Mouse (Mus musculus) spleen, postnatal 10 days (tissue): ENCODE measurements around the gene Grb10.

Experiments used
- DNase-seq, 2 experiments: peaks; one replicate each; pipeline ENCODE4 v3.0.0; 2021 to 2022; ENCODE audit warnings: low spot score in 2 of 2

The Grb10 gene

DNA sequence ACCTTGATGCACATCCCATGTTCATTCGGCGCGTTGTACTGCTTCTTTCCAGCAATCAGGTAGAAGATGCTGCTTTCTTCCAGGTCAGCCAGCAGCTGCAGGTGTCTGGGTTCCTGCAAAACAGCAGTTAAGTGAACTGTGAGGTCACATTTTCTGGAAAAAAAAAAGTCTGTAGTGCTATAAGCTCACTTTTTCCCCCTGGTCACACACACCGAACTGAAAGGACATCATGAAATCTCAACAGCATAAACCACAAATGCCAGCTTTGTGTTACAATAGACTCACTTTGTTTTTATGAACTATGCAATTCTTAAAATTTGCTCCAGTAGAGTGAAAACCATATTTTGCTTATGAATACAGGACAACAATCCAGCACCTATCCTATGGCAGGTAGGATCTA is 93.7 kb downstream of the Grb10 start:
- no peak for DNase-seq

DNA sequence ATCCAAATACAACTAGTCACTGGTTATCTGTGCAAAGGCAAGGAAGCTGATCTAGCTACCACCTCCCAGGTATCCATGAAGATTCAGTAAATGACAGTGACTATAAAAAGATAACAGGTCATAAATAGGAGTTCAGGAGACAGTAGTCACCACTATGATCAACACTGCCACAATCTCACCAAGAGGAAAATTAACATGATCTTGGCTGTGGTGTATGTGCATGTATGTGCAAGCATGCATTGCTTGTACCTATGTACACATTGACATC is 94.5 kb downstream of the Grb10 start:
- no peak for DNase-seq

DNA sequence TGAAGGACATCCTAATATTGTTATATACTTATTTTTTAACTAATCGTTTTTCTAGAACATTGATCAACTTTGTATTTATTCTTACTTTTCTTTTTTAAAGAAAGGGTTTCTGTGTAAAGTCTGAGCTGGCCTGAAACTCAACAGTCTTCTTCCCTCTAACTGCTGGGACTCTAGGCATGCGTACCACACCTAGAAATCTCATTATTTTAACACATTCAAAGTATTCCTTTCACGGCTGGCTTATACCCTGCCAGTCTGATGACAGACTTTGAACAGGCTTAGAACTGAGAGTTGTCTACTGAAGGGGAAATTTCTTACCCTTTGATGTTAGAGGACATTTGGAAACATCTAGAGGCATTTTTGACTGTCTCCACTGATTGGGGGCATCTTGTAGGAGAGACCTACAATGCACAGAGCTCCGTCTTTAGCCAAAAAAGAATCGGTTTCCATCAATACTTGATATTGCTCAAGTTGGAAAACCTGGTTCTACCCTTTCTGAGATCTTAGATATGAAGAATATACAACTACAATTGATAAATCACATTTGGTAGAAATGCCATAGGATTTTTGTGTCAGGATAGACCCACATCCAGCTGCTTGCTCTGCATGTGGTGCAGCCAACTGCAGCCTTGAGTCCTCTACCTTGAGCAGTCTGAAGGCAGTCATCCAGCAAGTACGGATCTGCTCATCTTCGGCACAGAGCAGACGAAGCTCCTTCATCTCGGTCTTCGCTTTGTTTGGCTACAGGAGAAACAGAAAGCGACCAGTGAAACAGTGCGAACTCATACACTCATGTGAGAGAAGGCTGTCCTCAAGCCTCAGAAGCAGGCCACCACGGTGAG is 95.0 kb downstream of the Grb10 start:
- DNase-seq = no peak

DNA sequence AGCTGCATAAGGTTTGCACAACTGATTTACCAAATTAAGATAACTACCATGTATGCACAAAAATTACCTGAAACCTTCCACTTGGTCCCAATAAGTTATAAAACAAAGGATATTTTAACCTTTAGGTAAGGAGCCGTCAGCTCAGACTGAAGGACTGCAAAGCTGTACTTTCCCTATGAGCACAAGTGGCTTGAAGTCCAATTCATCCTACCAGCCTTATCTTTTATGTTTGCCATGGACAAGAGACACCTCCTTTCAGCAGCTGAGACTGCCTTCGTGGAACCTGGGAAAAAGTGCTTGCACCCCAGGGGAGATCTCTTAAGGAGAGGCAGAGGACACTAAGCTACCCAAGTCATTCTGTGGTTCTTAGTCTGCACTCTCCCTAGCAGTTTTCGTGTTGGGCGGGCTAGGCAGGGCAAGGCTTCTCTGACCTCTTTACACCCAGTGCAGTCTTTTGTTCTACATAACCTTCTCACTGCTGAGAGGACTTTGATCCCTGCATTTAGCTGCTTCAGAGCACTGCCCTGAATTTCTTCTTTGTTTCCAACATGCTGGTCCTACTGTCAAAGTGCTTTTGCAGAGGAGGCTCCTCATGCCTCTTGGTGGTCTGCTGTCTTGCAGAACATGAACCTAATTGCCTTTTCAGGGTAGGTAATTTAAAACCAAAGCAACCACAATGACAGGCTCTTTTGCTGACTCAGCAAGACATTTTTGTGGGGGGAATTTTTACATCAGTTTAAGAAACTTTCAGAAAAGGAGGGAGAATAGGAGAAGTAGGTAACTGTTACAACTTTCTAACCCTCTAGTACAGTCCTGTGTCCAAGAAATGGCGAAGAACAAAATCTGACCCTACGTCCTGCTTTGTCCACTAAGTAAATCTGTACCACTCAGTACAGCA is 95.9 kb downstream of the Grb10 start:
- no peak for DNase-seq

DNA sequence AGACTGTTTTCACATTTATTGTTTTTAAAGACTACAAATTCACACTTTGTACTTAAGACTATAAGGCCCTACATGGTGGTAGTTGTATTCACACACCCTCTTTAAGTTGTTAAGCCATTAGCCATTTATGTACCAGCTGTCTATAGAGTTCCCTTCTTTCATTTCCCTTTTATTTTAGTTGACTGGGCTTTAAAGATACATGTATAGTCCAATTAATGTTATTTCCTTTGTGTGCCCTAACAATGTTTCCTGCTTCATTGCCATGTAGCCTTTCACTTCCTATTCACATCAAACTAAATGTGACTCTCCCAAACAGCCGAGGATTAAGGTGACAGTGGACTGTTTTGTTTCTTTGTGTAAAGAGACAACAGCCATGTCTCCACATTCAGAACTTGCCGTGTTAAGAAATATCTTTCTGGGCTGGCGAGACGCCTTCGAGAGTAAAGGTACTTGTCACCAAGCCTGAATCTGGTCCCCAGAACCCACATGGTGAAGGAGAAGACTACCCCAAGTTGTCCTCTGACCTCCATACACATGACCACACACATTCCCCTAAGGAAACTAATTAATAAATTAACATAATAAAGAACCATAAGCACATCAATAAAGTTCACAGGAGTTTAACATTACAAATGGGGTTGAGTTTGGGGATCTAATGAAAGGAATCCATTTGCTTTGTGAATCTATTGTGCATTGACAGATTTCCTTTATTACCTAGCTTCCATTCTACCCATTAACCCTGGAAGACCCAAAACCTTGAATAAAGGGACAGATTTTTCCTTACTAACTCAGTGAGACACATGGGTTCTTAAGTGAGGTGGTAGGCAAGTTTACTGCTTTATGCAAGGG is 97.4 kb downstream of the Grb10 start:
- DNase-seq = no peak

DNA sequence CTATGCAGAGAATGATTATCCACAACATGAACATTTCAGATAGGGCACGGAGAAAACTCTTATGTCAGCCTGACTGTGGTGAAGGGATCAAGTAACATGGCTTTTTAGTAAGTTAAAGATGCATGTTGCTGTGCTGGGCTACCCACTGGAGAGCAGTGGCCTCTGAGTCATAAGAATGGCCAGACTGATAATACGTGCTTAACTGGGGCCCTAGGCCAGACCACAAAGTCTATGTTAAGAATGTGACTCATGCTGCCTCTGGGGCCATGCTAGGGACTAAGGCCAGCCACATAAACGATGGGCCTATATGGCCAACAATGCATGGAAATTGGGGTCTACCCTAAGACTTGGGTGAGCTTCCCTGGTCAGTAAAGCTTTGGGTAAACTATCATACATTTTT is 98.9 kb downstream of the Grb10 start:
- DNase-seq = no peak

DNA sequence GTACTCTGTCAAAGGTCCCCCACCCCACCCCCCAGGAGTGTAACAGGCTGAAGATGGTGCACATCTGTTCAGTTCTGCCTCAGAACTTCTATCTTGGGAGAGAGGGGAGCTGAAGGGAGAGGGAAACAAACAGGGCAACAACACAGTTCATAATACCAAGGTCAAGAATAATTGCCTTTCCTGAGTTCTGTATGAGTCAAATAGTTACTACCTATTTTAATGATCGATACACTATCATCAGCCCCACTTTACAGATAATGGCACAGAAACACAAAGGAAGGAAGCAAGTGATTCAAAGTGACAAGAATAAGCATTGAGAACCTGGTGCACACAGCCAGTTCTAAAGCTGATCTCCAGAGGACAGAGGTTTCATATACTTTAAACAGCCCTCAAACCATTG is 99.9 kb downstream of the Grb10 start:
- no peak for DNase-seq

DNA sequence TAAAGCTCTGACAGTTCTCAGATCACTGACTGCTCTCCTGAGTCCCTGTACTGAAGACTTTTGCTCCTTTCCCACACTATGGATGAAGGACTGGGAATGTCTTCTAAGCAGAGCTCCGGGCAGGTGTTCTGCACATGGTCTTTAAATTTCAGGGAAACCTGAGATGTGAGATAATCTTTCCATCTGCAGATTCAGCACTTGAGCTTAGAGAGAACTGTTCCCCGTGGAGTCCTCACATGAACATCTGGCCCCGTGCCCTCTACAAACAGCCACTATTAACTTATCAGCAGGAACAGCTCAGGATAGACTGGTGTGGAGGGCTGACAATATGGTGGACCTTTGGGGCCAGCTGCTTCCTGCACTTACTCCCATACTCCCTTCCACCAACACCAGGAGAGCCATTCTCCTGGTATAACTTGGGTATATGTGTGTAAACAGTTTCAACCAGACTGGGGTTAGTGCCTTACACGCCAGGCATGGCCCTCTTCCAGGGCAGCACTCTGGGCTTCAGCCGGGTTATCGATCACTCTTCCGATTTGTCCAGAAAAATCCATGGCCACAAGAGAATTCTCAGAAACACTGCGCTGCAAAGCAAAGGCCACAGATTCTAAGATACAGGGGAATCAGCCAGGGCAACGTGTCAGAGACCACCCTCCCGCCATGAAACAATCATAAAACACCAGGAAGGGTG is 101.0 kb downstream of the Grb10 start:
- DNase-seq = no peak

DNA sequence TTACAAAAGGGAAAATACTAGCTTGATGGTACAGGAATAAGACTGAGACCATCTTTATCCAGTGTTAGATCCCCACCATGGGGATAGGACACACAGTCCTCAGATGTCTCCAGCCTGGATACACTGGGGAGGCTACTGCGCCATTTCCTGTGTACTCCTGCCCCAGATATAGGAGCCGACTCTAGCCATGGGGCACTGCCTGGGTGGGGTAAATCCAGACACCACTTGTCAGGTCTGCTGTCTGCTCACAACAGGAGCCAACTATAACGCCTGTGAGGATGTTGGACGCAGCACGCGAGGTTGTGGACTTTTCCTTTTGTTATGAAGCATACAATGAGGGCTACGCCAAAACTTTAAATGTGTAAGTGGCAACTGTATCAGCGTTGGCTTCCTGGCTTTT is 103.7 kb downstream of the Grb10 start:
- no peak for DNase-seq

DNA sequence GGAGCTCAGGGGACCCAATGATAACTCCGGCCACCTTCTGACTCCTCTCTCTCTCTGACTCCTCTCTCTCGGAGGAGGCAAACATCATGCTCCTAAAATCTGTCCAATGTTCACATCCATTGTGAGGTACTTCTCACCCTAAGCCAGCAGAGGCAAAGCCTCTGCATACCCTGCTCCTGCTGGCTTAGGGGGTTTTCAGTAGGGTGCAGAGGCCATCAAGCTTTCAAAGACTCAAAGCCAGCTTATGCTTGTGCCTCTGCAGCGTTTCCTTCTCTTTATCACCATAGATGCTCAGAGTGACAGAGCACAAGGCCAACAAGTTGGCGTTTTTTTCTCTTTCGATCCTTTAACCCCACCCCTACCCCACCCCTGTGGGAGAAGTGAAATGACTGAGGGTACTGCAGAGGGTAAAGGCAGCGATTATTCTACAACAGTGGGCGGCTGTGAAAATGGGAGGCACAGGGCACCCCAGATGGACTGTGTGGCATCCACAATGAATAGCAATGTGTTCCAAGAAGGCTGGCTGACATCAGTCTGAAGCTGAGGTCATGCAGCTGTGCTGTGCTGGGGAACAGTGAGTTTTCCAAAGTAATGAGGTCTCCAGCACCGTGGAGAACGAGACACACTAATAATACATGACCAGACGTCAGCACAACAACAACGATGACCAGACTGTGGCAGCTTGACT is 106.2 kb downstream of the Grb10 start:
- DNase-seq = no peak

DNA sequence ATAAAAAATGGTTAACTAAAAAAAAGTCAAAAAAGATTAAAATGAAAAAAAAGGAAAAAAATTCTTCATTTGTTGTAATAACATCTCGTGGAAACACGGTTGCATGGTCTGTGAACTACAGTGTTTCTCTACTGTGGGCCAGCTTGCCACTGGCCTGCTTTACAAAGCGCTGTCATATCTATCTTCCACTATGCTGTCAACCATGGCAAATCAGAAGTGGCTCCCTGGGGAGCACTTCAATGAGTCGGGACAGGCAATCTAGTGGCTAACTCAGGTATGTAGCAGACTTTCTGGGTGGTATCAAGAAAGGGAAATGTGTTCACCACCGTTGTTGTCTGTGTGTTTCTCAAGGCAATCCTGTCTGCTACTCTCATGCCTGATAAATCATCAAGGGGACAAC is 106.8 kb downstream of the Grb10 start:
- DNase-seq = no peak

DNA sequence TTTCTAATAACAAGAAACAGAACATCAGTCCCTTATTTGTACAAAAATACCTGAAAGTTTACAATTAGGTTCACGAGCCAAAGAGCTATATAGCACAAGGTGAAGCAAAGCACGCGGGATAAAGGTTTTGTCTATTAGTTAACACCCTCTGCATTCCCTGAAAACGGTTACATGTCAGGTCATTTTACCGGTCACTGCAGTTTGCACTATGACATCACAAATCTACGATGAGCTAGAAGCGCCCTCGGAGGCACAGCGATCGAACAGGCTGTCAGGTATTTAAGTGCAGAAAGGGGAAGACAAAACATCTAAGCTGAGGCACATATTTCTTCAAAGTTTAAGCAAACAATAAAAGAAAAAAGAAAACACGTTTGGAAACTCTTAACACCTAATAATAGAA is 108.0 kb downstream of the Grb10 start:
- DNase-seq = no peak

DNA sequence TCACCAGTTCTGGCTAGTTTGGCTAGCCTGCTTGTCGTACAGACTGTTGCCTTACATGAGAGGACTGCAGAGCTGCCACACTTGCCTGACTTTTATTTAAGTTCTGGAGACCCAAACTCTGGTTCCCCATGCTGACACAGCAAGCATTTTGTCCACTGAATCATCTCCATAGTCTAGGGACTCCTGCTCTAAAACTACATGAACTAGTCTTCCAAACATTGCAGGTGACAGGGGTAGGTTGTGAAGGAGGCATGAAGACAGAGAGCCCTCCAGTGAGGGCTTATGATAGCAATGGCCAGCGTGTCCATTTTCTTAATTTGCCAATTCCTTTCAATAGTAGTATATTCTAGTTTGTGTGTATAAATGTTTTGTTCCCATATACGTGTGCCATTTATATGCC is 109.4 kb downstream of the Grb10 start:
- no peak for DNase-seq

DNA sequence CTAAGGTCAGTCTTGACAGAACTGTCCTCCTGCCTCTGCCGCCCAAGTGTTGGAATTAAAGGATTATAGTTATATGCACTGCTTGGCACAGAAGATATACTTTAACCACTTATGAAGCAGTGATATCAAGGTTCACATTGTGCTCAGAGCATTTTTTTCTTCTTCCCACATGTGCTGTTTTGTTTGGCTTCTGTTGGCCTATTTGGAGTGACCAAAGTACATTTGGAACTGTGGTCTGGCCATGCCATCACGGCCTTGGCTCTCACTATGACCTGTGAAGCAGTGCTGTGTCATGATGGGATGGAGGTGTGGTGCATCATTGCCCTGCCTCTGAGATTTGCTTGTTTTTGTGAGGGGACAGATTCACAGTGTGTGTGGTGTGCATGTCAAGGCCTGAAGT is 109.9 kb downstream of the Grb10 start:
- no peak for DNase-seq

DNA sequence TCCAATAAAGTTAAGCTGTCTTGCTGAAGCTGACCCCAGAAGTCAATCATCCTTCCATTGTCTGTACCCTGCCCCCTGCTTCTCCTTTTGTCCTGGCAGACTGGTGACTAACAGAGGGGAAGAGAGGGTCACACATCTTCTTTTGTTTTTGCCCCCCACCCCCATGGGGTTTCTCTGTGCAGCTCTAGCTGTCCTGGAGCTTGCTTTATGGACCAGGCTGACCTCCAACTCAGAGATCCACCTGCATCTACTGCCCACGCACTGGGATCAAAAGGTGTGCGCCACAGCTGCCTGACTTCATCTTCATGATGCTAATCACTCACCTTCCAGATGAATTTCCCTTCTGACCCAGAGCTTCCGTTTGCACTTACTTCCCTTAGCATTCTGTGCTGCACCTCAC is 114.6 kb downstream of the Grb10 start:
- no peak for DNase-seq

DNA sequence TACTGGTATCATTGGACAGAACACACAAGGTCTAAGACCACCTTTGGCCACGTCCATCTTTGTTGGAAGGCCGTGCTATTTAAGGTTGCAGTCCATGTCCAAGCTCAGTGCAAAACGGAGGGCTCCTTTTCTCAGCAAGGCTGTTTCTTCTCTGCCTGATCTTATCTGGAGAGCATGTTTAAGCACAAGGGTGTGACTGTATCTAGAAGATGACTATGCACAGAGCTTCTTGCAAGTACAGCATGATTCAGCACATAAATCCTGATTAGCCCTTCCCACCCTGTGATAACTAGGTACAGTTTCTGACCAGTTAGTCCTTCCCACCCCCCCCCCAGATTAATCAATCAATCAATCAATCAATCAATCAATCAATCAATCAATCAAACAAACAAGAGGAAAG is 115.1 kb downstream of the Grb10 start:
- DNase-seq = no peak

DNA sequence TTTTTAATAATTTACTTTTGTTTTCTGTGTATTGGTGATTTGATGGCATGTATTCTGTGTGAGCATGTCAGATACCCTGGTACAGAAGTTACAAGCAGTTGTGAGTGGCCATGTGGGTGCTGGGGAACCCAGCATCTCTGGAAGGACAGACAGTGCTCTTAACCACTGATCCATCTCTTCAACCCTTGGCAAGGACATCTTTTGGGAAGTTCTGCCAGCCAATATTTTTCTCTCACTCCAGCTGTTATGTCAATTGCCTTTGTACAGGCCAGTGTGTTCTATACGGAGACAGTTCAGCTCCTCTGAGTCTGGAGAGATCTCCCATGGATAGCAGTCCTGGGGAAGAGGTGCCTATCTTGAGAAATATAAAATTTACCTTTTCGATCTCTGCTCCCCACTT is 116.4 kb downstream of the Grb10 start:
- no peak for DNase-seq

DNA sequence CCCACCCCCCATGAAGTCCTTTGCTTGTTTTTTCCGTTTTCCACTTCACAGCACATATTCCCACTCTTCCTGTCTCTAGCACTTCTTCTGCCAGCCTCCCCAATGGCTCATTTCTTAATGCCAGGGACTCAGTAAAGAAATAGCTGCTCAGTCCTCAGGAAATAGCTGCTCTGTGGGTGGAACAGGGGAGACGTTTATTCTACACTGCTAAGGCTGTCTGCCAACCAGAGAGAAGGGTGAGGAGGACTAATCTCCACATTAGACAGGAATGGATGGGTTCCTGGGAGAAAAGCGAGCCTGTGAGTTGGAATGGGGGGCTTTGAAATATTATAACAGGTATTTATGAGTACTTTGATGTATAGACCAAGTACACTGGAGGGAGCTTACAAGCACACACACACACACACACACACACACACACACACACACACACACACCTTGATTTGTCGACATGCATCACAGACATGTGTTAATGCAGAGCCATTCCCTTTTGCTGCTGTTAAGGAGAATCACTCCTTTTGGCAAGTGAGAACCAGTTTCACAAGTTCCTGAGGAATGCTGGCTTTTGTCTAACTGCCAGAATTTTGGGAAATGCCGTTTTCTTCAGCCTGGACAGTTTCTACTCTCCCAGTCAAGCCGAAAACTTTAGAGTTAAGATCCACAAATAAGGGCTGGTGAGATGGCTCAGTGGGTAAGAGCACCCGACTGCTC is 130.6 kb downstream of the Grb10 start:
- DNase-seq = no peak

DNA sequence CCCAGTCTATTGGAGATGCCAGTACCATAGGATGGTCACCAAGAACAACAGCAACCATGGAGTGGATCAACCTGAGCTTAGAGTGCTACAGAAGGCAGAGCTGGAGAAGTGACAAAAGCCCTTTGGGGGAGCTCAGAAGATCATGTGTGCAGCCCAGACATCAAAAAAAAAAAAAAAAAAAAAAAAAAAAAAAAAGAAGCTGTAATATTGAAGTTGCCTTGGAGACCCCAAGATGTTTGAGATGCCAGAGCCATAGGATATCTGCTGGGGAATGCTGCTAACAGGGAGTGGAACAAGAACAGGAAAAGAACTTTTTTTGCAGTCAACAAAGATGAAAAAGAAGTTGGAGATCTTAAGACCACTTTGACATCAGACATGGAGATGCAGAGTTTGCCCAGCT is 133.0 kb downstream of the Grb10 start:
- DNase-seq = no peak

DNA sequence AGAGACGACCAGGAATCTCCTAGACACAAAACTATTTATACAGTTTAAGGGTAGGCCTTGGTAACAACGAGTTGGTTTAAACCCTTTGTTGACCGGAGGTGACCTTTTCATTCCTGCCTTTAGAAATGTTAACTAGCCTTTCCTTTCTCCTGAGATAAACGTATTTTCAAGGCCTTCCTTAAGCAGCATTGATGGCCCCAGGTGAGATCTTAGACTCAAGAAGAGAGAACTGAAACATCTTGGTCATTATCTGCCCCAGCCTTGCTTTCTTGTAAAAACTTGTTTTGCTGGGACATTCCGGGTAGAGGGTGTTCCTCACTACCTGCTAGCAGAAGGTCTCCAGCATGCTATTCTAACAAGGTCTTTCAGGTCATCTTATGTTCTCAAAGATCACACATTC is 133.5 kb downstream of the Grb10 start:
- no peak for DNase-seq

DNA sequence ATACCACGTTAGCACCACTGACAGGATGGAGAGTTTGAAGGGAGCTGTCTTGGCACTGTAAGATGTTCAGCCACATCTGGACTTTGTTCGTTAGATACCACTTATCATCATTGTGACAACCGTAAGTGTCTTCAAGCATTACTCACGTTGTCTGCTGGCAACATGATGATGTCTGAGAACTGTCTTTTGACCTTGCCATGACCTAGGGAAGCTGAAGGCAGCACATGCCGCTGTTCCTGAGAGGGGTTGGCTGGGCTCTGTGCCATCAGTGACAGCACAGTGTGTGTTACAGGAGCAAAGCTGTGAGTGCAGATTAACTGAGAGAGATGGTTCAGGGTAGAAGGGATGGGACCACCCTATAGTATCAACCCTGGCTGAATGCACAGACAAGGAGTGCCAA is 137.0 kb downstream of the Grb10 start:
- DNase-seq = no peak
